Mouse (Mus musculus) retina, embryonic 14.5 days (tissue): ENCODE measurements around the gene Smad3.

Experiments used
- DNase-seq: peaks from one replicate; pipeline ENCODE4 v3.0.0-alpha.2; 2015; ENCODE audit warnings: low spot score

The Smad3 gene

DNA sequence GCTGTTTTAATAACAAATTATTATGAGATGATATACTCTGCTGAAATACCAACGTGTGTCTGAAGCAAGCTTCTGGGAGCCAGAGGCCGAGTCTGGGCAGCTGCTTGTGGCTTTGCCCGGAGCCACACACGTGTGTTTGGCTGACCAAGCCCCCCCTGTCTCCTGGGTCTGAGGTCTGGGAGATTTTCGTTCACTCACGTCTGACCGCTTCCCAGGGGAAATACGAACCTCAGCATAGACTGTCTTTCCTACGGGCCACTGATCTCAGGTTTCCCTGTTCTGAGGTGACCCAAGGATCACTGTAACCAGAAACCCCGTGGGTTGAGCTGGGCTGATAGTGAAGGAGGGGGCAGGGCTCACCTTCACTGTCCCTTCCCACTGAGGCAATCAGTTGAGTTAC is 94.6 kb downstream of the Smad3 start:
- no peak for DNase-seq

DNA sequence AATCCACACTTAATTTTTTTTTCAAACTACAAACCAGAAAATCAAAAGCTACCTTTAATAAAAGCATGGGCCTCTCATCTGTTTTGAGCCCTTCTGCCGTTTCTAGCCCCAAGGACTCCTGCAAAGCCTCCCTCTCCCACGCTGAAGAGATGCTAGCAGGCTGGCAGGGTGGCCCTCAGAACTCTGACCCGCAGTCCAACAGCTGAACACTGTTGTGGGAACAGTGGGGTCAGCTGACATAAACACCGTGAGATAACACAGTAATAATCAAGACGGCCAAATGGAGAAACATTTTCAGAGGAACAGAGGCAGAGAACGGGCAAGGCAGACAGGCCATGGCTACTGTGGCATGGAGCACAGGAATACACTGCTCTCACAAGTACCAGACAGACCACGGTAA is 95.0 kb downstream of the Smad3 start:
- DNase-seq: no peak

DNA sequence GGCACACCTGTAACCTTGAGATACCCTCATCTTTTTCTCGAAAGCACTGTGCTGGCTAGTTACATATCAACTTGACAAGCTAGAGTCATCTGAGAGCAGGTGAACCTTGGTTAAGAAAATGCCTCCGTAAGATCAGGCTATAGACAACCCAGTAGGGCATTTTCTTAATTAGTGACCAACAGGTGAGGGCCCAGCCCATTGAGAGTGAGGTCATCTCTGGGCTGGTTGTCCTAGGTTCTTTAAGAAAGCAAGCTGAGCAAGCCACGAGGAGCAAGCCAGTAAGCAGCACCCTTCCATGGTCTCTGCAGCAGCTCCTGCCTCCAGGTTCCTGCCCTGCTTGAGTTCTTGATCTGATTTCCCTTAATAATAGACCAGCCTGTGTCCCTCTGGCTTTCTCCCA is 97.1 kb downstream of the Smad3 start:
- DNase-seq: no peak

- no peak for DNase-seq
These were observed 97.7 kb downstream of the Smad3 start for GRCm38 (mm10) chr9:63660061-63660460.

- DNase-seq: no peak
These were observed 98.8 kb downstream of the Smad3 start for GRCm38 (mm10) chr9:63658970-63659371.

DNA sequence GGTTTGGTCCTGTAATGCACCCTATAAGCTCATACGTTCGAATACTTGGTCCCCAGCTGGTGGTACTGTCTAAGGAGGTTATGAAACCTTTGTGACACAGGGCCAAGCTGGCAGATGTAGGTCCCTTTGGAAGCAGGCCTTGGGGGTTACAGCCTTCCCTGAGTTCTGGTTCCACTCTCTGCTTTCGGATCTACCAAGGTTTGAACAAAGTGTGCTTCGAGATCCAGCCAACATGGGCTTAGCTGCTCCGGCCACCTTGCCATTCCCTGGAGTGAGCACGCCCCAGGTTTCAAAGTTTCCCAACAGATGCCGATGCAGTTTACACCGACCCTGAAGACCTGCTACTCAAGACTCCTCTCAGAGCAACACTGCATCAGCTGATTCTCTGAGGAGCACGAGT is 99.4 kb downstream of the Smad3 start:
- no peak for DNase-seq

DNA sequence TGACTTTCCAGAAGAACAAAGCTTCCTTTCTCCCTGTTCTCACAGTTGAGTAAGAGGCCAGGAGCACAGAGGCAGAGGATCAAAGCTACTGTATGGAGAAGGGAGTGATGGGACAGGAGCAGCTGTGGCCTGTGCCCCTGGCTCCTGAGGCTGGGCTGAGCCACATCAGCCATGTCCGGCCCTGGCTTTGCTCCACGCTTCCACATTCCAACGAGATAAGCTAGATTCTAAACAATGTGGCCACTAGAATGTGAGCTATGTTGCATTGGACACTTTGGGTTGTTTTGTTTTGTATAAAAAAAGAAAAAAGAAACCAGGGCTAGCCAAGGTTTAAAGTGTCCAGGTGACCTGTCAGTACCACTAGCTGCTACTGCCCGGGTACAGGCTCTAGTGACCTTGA is 100.6 kb downstream of the Smad3 start:
- DNase-seq: no peak

- no peak for DNase-seq
These were observed 102.7 kb downstream of the Smad3 start for GRCm38 (mm10) chr9:63655092-63655491.

- no peak for DNase-seq
These were observed 103.2 kb downstream of the Smad3 start for GRCm38 (mm10) chr9:63654575-63654974.

- DNase-seq: peak; percentile 43
These were observed 104.1 kb downstream of the Smad3 start for GRCm38 (mm10) chr9:63653666-63654065.

- no peak for DNase-seq
These were observed 106.2 kb downstream of the Smad3 start for GRCm38 (mm10) chr9:63651594-63651993.

GRCm38 (mm10) chr9:63650905-63651304 is 106.9 kb downstream of the Smad3 start:
- no peak for DNase-seq

DNA sequence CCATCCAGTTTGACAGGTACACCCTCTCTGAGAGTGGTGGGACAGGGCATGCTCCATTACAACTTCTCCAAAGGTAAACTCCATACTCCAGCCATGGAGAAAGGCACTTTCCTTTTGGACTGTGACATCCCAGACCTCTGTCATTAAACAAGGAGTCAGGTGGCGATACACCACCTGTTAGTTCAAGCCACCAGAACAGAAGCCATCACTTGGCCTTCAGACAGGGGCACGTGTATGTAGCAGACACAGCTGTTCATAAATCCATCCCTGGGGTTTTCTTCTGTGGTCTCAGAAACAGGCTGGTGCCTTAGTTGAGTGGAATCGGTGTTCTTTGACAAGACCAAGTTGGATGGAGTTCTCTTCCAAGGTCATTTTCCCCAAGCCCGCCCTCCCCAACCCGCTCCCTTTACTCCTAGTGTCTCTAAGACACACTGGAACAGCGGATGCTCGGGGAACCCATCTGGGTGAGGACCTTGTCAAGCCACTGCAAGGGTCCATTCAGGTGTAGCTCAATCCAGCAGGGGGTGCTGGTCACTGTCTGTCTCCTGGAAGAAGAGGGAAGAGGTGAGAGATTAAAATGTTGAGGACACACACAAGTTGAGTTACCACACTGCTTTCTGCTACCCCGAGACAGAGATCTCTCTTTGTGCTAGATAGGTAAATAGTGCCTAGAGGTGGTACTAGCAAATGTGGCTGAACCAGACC is 107.8 kb downstream of the Smad3 start:
- DNase-seq: peak; percentile 53

- DNase-seq: no peak
These were observed 109.3 kb downstream of the Smad3 start for GRCm38 (mm10) chr9:63648520-63648918.

DNA sequence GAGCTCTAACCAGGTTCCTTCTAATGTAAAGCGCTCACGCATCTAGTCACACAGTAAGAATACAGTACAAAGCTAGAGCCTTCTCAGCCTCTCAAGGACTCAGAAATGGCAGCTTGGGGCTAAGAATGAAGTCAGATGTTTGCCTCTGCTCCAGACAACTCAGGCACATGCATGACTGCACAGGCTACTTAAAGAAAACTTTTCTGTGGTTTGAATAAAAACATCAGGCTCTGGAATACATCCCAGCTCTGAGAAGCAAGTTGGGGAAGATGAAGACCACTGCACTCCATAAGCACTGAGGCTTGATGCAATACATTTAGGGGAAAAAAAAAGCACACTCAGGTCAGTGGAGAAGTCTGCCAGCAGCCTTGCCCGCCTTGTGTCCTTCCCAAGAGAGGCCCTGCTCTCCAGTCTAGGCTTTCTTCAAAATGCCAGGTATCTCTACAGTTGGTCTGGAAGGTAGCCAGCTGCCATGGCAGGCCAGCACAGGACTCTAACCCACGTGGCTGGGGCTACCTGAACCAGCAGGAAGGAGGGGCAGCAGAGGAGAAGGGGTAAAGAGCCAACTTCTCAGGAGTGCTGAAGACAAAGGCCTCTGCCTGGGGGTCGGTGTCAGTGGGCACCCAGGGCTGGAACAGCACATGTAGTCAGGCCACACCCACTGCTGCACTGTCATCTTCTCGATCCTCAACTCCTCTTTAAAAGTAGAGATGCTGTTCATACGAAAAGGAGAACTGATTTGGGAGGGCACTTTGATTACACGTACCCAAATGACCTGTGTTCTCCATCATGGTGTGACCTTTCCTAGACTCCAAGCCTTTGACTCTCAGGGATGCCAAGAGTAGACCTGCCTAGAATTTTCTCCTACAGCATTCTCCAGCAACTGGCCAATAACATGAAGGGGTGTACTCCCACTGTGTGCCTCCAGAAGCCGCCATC is 109.9 kb downstream of the Smad3 start:
- no peak for DNase-seq

- DNase-seq: no peak
These were observed 112.7 kb downstream of the Smad3 start for GRCm38 (mm10) chr9:63645084-63645483.

- no peak for DNase-seq
These were observed 113.8 kb downstream of the Smad3 start for GRCm38 (mm10) chr9:63644011-63644410.

- DNase-seq: no peak
These were observed 115.7 kb downstream of the Smad3 start for GRCm38 (mm10) chr9:63641983-63642646.

DNA sequence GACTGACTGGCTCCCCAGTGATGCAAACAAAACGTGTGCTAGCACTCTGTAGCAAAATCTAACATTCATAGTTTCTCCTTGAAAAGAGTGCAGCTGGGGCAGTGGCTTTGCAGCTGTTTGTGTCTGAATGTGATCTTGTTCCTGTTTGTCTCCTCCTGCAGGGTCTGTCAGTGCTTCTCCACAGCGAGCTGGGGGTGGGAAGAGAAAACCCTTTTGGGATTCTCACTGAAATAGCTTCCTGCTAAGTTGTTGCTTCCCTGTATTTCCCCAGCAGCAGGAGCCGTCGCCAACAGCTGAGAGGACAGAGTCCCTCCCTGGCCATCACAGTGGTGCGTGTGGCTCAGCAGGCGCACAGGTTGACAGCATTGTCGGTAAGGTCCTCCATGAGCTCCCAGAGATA is 121.7 kb downstream of the Smad3 start:
- no peak for DNase-seq

GRCm38 (mm10) chr9:63633334-63633733 is 124.5 kb downstream of the Smad3 start:
- DNase-seq: no peak

DNA sequence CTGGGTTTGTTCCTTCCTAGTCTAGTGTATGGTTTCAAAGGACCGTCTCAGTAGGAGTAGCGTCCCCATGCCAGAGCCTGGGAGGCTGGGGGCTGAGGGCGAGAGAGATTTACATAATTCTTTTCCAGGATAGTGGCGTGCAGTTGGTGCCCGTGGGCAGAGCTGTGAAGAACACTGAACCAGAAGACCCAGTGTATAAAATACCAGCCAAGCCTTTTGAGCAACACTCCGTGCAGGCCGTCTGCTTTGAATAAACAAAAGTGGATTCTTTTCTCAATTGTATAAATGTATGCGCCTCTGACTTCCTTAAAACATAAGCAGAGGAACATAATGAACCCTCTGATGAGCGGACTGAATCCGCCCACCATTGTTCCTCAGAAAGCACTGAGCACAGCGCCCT is 124.9 kb downstream of the Smad3 start:
- no peak for DNase-seq

DNA sequence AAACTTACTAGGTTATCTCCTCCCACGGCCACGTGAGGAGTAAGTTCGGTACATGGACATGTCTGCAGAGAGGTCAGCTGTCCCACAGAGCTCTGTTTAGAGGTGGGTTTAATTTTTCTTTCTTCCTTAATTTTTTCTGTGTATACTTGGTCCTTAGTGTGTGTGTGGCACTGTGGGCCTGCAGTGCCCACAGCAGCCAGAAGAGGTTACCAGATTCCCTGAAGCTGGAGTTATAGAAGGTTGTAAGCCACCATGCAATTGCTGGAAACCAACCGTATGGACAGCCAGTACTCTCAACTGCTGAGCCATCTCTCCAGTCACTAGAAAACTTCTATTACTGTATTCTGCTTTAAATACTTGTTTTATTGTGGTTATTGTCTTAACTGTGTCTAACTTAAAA is 125.7 kb downstream of the Smad3 start:
- DNase-seq: no peak
